Mouse (Mus musculus) hindbrain, embryonic 16.5 days (tissue): ENCODE measurements around the gene 1520401A03Rik. TPM values are rescaled to one million over a fixed set of nuclear protein-coding genes. Genes with fewer than 3 reads are reported as not detected.

Experiments
- ATAC-seq: fragments of 200-750 bp; cut with Nextera tagmentation; 2 replicates; pipeline ENCODE4 v1.8.0; 2017; ENCODE audit warnings: moderate TSS enrichment, moderate library complexity
- H3K27ac ChIP-seq: fragments of 300-500 bp; sonication (generic); 2 replicates; pipeline ENCODE4 v1.5.1; 2014; ENCODE audit warnings: low read depth, mild to moderate bottlenecking, control low read depth, low read length, moderate library complexity
- H3K27me3 ChIP-seq: fragments of 300-500 bp; sonication (generic); replicated peaks from 2 replicates; pipeline ENCODE4 v1.6.1; 2014; ENCODE audit warnings: low read length; ENCODE audit not compliant: control insufficient read depth, insufficient read depth
- H3K36me3 ChIP-seq: fragments of 300-500 bp; sonication (generic); 2 replicates; pipeline ENCODE4 v1.6.1; 2014; ENCODE audit warnings: mild to moderate bottlenecking, low read length, moderate library complexity, mixed read lengths; ENCODE audit not compliant: control insufficient read depth, insufficient read depth
- H3K4me1 ChIP-seq: fragments of 300-500 bp; sonication (generic); 2 replicates; pipeline ENCODE4 v1.6.1; 2014; ENCODE audit warnings: low read depth, low read length; ENCODE audit not compliant: control insufficient read depth, insufficient read depth
- H3K4me2 ChIP-seq: fragments of 300-500 bp; sonication (generic); 2 replicates; pipeline ENCODE4 v1.6.1; 2014; ENCODE audit warnings: mild to moderate bottlenecking, low read length, control low read depth, moderate library complexity
- H3K4me3 ChIP-seq: fragments of 300-500 bp; sonication (generic); 2 replicates; pipeline ENCODE4 v1.5.1; 2014; ENCODE audit warnings: mild to moderate bottlenecking, low read length, control low read depth, moderate library complexity
- H3K9ac ChIP-seq: fragments of 300-500 bp; sonication (generic); 2 replicates; pipeline ENCODE4 v1.6.1; 2014; ENCODE audit warnings: low read depth, mild to moderate bottlenecking, control low read depth, low read length, moderate library complexity
- H3K9me3 ChIP-seq: fragments of 300-500 bp; sonication (generic); 2 replicates; pipeline ENCODE4 v1.6.1; 2014; ENCODE audit warnings: mild to moderate bottlenecking, low read length, moderate library complexity; ENCODE audit not compliant: control insufficient read depth
- WGBS: fragments of 180-500 bp; shearing (Covaris S2); extraction: QIAGEN DNeasy Blood & Tissue Kit; methylation state at CpG from one replicate; pipeline ENCODE4 v1.1.7; 2014; 5-methylcytosine and 5-hydroxymethylcytosine counted together
- polyA plus RNA-seq: library from polyadenylated mRNA; unstranded; fragments of >200 nt; fragmentation: Nextera tagmentation; extraction: Ambion mirVana; gene quantifications from 2 replicates; pipeline ENCODE4 v1.2.1, GENCODE M21; 2015

1520401A03Rik gene
- polyA plus RNA-seq, 1 experiment from 2014 or later = 0.13 TPM

DNA sequence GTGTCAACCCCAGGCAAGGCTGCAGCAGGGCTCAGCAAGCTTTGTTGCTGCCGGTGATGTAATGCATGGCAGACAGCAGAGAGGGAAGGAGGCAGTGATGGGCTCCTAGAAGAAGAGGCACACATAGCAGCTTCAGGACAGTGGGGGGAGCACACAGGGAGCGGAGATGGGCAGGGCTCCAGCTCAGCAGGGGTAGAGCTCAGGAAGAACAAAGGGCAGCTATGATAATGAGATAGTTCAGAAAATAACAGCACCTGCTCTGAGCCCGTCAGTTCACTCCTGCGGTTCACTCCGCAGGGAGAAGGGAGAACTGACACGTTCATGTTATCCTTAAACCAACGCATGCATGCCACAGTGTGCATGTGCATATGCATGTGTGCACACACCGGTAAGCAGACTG lies 36.2 kb upstream of the 1520401A03Rik start:
- Histone ChIP-seq H3K27me3 (no peaks in the 10 kb centered on the region), H3K9ac (no peak overlapping the region), H3K9me3 (0 out of 2 replicates have a peak, but pooled peaks cover 2% of the 10 kb centered on the region), H3K4me1 (no peaks in the 10 kb centered on the region), H3K4me3 (no peak overlapping the region), H3K27ac (no peak overlapping the region), H3K36me3 (peaks cover 58% of the 10 kb centered on the region), H3K4me2 (no peak overlapping the region)
- WGBS = 69% methylated on average over 8 of the region's 8 CpGs
- ATAC-seq = no peak

GRCm38 (mm10) chr17:23757581-23757980 lies 35.0 kb upstream of the 1520401A03Rik start:
- ATAC-seq = no peak
- no peak overlapping the region for H3K4me3 ChIP-seq
- 0 out of 2 replicates have a peak, but pooled peaks cover 2% of the 10 kb centered on the region for H3K9me3 ChIP-seq
- no peak overlapping the region for H3K9ac ChIP-seq
- 96% methylated on average over 9 of the region's 9 CpGs for WGBS
- peaks cover 68% of the 10 kb centered on the region for H3K36me3 ChIP-seq
- H3K27ac ChIP-seq = no peak overlapping the region
- no peaks in the 10 kb centered on the region for H3K27me3 ChIP-seq
- no peaks in the 10 kb centered on the region for H3K4me1 ChIP-seq
- no peak overlapping the region for H3K4me2 ChIP-seq

DNA sequence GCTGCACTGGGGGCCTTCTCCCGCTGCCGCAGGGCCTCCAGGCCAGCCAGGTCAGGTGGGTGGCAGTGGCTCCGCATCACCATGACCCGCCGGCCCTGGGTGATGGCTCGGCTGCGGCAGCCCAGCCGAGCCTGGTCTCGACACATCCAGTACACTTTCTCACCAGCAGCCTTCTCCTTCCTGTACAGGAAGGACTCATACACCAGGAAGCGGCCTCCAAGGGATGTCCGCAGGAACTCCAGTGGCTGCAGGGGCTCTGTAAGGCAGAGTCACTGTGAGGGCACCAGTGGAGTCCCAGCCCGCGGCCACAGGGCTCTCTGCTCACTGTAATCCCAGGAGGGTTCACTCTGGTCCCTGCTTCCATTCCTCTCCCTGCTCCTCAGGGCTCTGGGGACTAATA lies 33.1 kb upstream of the 1520401A03Rik start:
- Histone ChIP-seq H3K36me3 (peaks cover 64% of the 10 kb centered on the region), H3K4me2 (no peak overlapping the region), H3K4me1 (no peaks in the 10 kb centered on the region), H3K27ac (no peak overlapping the region), H3K27me3 (no peaks in the 10 kb centered on the region), H3K9ac (no peak overlapping the region), H3K4me3 (no peak overlapping the region), H3K9me3 (0 out of 2 replicates have a peak, but pooled peaks cover 2% of the 10 kb centered on the region)
- 95% methylated on average over 13 of the region's 13 CpGs for WGBS
- ATAC-seq = no peak

DNA sequence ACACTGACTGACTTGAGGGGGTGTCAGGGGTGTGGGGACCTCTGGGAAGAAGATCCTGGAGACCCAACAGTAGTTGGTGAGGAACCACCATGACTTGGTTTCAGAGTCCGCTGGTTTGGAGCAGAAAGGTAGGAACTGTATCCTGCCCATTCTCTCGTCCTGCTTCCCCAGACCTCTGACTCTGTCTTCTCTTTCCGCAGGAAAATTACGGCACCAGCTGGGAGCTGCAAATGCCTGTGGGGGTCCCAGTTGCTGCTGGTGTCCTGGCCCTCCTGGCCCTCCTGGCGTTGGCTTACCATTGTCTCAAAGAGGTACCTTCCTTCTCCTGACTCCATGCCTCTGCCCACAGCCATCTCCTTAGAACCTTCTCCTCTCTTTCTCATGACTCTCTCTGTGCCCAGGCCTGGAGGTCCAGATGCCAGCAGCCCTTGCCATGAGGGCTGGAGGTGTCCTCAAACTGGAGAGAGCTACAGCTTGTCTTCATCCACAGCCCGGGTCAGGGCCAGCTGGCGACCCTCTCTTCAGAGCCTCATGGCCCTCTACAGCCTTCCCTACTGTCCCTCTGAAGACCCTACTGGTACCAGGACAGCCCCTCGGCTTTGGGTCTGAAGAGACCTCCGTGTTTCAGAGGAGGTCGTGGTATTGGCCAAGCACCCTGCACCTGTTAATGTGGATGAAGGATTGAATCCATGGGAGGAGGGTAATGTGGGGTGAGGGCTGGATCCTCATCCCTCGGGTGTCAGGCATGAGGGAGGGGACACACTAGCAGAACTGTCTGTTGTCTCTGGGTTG lies 27.0 kb upstream of the 1520401A03Rik start:
- H3K27ac ChIP-seq = no peak overlapping the region
- no peaks in the 10 kb centered on the region for H3K9me3 ChIP-seq
- H3K9ac ChIP-seq = no peak overlapping the region
- ATAC-seq = no peak
- no peak overlapping the region for H3K4me3 ChIP-seq
- H3K27me3 ChIP-seq = peaks cover 13% of the 10 kb centered on the region
- H3K4me1 ChIP-seq = peaks cover 11% of the 10 kb centered on the region
- 81% methylated on average over 11 of the region's 11 CpGs for WGBS
- no peak overlapping the region; the same call in 1 of the 2 replicates for H3K4me2 ChIP-seq
- H3K36me3 ChIP-seq = peaks cover 30% of the 10 kb centered on the region

- Histone ChIP-seq H3K9me3 (no peaks in the 10 kb centered on the region), H3K9ac (no peak overlapping the region), H3K36me3 (peaks cover 23% of the 10 kb centered on the region), H3K4me2 (peak overlapping the region; percentile 15), H3K27ac (no peak overlapping the region), H3K27me3 (peaks cover 21% of the 10 kb centered on the region), H3K4me3 (no peak overlapping the region), H3K4me1 (peaks cover 11% of the 10 kb centered on the region)
- no peak for ATAC-seq
- 41% methylated on average over 10 of the region's 10 CpGs for WGBS
Observed at GRCm38 (mm10) chr17:23748631-23749391, 26.2 kb upstream of the 1520401A03Rik start.

GRCm38 (mm10) chr17:23748026-23748425 lies 25.4 kb upstream of the 1520401A03Rik start:
- Histone ChIP-seq H3K27ac (no peak overlapping the region), H3K4me1 (peaks cover 11% of the 10 kb centered on the region), H3K36me3 (peaks cover 17% of the 10 kb centered on the region), H3K4me2 (no peak overlapping the region), H3K27me3 (peaks cover 29% of the 10 kb centered on the region), H3K9ac (no peak overlapping the region), H3K9me3 (no peaks in the 10 kb centered on the region), H3K4me3 (no peak overlapping the region)
- WGBS = 36% methylated on average over 6 of the region's 6 CpGs
- no peak for ATAC-seq

GRCm38 (mm10) chr17:23747471-23747870 lies 24.9 kb upstream of the 1520401A03Rik start:
- Histone ChIP-seq H3K4me1 (peaks cover 11% of the 10 kb centered on the region), H3K27ac (no peak overlapping the region), H3K4me3 (no peak overlapping the region), H3K4me2 (no peak overlapping the region), H3K27me3 (peaks cover 34% of the 10 kb centered on the region), H3K36me3 (peaks cover 12% of the 10 kb centered on the region), H3K9me3 (no peaks in the 10 kb centered on the region), H3K9ac (no peak overlapping the region)
- no peak for ATAC-seq
- 87% methylated on average over 3 of the region's 3 CpGs for WGBS

GRCm38 (mm10) chr17:23746767-23747166 lies 24.2 kb upstream of the 1520401A03Rik start:
- Histone ChIP-seq H3K36me3 (peaks cover 5% of the 10 kb centered on the region; the same call in 1 of the 2 replicates), H3K4me1 (peaks cover 14% of the 10 kb centered on the region), H3K27ac (no peak overlapping the region), H3K9ac (no peak overlapping the region), H3K9me3 (no peaks in the 10 kb centered on the region), H3K4me3 (no peak overlapping the region), H3K27me3 (peaks cover 41% of the 10 kb centered on the region), H3K4me2 (no peak overlapping the region)
- WGBS = 90% methylated on average over 3 of the region's 3 CpGs
- ATAC-seq = no peak

- Histone ChIP-seq H3K27me3 (peaks cover 46% of the 10 kb centered on the region), H3K9ac (peak overlapping the region; percentile 72; the same call in 1 of the 2 replicates), H3K4me3 (peak overlapping the region; percentile 47), H3K4me1 (peaks cover 14% of the 10 kb centered on the region), H3K27ac (no peak overlapping the region), H3K9me3 (no peaks in the 10 kb centered on the region), H3K4me2 (peak overlapping the region; percentile 90), H3K36me3 (0 out of 2 replicates have a peak, but pooled peaks cover 2% of the 10 kb centered on the region)
- ATAC-seq = no peak
- WGBS = 5% methylated on average over 12 of the region's 12 CpGs
Observed at GRCm38 (mm10) chr17:23746311-23746710, 23.7 kb upstream of the 1520401A03Rik start.
